Mouse (Mus musculus) gastrocnemius, postnatal 4 days (tissue): ENCODE data around the gene Mllt3. TPM values are rescaled to one million over a fixed set of nuclear protein-coding genes. Genes with fewer than 3 reads are reported as not detected.

Source experiments
- DNase-seq, 2 experiments: peaks; one replicate each; pipeline ENCODE4 v3.0.0; 2021 to 2022; ENCODE audit warnings: low spot score in 2 of 2, mixed read lengths in 2 of 2
- long read RNA-seq, 2 experiments: library from polyadenylated mRNA; stranded (forward); transcript quantifications; one replicate each; pipeline ENCODE4 v2.0.0; 2021
- total RNA-seq, 2 experiments: library from RNA; stranded (reverse); gene quantifications; 2 replicates each; pipeline ENCODE4 v1.2.3; 2021

Gene Mllt3
- 100 to 1,000 TPM; 103 to 104 TPM for total RNA-seq
- long read RNA-seq, experiment 1, transcript Mllt3-208 (7 exons, 794 nt), result major isoform, 46 of 52 reads
- long read RNA-seq, experiment 1, partial matches to known transcripts, result 3 of 52 reads
- long read RNA-seq, experiment 1, other reads (novel, unspliced or antisense), result 0 of 52 reads
- long read RNA-seq, experiment 2, full-length matches to known transcripts, result 58 of 63 reads
- long read RNA-seq, experiment 2, partial matches to known transcripts, result 3 of 63 reads
- long read RNA-seq, experiment 2, other reads (novel, unspliced or antisense), result 2 of 63 reads

GRCm38 (mm10) chr4:88033216-88033653, at the start of gene Mllt3:
Mllt3 (minus strand) TSS chr4:88033364.
- DNase-seq, result peak; percentile 94 to 95

- DNase-seq, result no peak
These were observed 49.2 kb upstream of the Mllt3 start for GRCm38 (mm10) chr4:88082381-88082780.

GRCm38 (mm10) chr4:88081885-88082284, 48.7 kb upstream of the Mllt3 start:
- DNase-seq, result no peak

- no peak for DNase-seq
These were observed 48.3 kb upstream of the Mllt3 start for GRCm38 (mm10) chr4:88081417-88081816.

- DNase-seq, result no peak
These were observed 45.8 kb upstream of the Mllt3 start for GRCm38 (mm10) chr4:88078983-88079382.

GRCm38 (mm10) chr4:88075388-88075787, 42.2 kb upstream of the Mllt3 start:
- DNase-seq, result no peak

GRCm38 (mm10) chr4:88046280-88046679, 13.1 kb upstream of the Mllt3 start:
- DNase-seq, result no peak

GRCm38 (mm10) chr4:88045151-88045550, 12.0 kb upstream of the Mllt3 start:
- no peak for DNase-seq

GRCm38 (mm10) chr4:88035361-88035760, 2.2 kb upstream of the Mllt3 start:
- DNase-seq, result peak in 1 of 2 experiments; percentile 39

GRCm38 (mm10) chr4:88034387-88035157, 1.4 kb upstream of the Mllt3 start:
- DNase-seq, result no peak

- no peak for DNase-seq
These were observed 694 bp upstream of the Mllt3 start for GRCm38 (mm10) chr4:88033729-88034386.

- peak; percentile 24 to 39 for DNase-seq
These were observed 739 bp downstream of the Mllt3 start for GRCm38 (mm10) chr4:88032151-88033098.

GRCm38 (mm10) chr4:88031211-88032150, 1.7 kb downstream of the Mllt3 start:
- DNase-seq, result peak in 1 of 2 experiments; percentile 26

- no peak for DNase-seq
These were observed 9.6 kb downstream of the Mllt3 start for GRCm38 (mm10) chr4:88023567-88023966.

GRCm38 (mm10) chr4:88022623-88023022, 10.5 kb downstream of the Mllt3 start:
- no peak for DNase-seq

- no peak for DNase-seq
These were observed 12.7 kb downstream of the Mllt3 start for GRCm38 (mm10) chr4:88020421-88020820.

GRCm38 (mm10) chr4:88019645-88020044, 13.5 kb downstream of the Mllt3 start:
- no peak for DNase-seq

GRCm38 (mm10) chr4:88017452-88018350, 15.5 kb downstream of the Mllt3 start:
- DNase-seq, result no peak

GRCm38 (mm10) chr4:88015765-88016164, 17.4 kb downstream of the Mllt3 start:
- no peak for DNase-seq
